Mouse (Mus musculus) right cerebral cortex, postnatal 4 days (tissue): ENCODE results near the gene Amhr2.
A peak's percentile ranks its signal among the peaks of the same experiment; 100 is the strongest.

Experiments used
- DNase-seq: peaks from one replicate; pipeline ENCODE4 v3.0.0-alpha.2; 2022

The Amhr2 gene

DNA sequence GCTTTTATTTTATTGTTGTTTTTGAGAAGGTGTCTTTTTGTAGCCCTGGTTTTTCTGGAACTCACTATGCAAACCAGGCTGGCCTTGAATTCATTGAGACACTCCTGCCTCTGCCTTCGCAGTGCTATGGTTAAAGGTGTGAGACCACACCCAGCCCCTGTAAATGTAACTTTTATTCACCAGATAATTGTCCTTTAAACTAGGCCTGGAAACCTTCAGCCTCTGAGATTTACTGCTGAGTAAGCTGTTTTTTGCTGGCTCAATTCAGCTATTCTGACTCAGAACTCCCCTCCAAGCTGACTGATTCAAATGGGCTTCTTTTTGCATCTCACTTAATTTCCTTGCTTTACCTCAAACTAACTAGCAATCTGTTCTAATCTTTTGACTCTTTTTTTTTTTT lies 18.2 kb upstream of the Amhr2 start:
- no peak for DNase-seq

DNA sequence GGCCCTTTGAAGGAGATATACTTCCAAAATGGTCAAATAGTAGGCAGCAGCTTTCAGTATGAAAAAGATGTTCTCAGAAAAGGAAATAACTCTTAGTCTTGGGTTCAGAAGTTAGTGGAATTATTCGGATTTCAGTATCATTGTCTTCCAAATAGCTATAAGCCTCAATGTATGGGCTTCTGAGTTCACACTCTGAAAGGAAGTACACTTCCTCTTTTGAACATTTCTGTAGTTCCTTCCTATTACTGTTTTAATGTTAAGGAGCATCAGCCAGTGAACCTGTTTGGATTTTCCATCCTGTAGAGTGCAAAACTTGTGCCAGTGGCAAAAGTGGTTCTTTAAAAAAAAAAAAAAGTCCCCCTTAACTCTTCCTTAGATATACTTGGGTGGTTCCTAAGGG lies 13.1 kb upstream of the Amhr2 start:
- no peak for DNase-seq

DNA sequence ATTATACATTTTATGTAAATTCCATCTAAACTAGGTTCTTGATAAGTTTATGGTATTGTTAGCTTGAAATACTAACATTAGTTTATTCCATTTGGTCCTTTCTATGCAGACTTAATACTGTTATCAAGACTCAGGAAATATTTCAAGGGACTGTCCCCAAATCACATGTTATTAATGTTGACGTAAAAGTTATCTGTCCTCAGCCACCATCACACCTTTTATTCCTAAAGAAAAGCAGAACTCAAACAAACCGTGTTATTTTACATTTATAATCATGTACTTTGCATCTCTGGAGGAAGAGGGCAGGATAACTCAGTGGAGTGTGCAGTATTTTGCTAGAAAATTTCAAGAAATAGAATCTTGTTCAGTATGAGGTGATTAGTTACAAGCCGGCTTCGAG lies 12.0 kb upstream of the Amhr2 start:
- DNase-seq: no peak

DNA sequence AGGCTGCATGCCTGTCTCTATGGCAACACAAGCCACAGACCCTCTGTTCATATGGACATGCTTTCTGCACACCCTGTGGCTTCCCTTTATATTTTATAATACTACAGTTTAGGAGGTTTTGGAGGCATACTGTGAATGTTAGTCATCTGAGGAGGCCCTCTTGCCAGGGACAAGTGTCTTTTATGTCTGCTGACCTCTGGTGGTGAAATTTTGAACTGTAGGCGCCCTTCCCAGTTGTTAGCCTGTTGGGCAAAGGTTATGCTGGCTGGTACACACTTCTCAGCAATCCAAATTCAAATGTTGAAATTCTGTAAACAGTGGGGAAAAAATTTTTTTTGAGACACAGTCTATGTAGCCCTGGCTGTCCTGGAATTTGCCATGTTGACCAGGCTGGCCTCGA lies 2.7 kb upstream of the Amhr2 start:
- DNase-seq: peak; percentile 83

DNA sequence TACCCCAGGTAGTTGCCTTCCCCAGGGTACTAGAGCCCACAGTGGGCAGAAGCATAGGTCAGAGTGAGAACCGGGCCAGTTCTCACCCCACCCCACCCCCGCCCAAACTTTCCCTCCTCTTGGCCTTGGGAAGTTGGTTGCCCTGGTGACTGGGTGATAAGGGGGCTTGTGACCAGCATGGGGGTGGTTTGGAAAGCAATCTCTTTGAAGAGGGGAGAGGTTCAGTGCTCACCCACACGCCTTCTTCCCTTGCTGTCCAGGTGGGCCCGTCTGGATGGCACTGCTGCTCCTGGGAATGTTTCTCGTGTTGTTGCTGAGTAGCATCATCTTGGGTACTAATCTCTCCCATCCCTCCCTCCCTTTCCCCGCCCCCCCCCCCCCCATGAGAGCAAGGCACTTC lies 1.3 kb downstream of the Amhr2 start:
- no peak for DNase-seq

DNA sequence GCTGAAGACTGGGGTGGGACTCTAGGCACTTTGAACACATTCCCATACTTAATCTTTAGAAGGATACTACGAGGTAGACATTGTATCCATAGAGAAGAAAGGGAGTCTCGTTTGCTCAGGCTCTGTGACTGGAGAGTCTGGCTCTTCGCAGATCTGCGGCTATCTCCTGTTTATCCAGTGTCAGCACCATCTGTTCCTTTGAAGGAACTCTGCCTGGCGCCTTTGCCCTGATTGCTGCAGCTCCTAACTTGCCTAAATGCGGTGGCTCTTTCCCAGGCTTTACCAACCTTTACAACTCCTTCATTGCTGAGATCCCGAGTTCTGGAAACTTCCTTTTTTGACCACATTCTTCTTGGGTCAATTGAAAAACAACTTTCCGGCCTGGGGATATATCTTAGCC lies 4.2 kb downstream of the Amhr2 start:
- no peak for DNase-seq

DNA sequence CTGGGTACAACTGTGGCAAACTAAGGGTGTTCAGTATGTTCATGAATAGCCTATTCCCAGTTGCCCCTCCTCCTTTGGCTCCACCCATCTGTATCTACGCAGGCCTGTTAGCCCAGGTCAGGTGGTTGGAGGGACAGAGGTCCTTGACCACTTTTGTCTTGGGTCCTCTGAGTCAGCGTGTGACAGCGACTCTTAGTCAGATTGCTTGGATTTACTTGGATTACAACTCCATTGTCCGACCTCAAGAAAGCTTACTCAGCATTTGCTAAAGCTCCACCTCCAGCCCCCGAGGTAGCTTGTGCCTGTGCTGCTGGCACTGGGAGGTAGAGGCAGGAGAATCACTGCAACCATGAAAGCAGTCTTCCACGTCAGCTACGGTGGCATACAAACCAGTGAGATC lies 5.8 kb downstream of the Amhr2 start:
- DNase-seq: no peak

DNA sequence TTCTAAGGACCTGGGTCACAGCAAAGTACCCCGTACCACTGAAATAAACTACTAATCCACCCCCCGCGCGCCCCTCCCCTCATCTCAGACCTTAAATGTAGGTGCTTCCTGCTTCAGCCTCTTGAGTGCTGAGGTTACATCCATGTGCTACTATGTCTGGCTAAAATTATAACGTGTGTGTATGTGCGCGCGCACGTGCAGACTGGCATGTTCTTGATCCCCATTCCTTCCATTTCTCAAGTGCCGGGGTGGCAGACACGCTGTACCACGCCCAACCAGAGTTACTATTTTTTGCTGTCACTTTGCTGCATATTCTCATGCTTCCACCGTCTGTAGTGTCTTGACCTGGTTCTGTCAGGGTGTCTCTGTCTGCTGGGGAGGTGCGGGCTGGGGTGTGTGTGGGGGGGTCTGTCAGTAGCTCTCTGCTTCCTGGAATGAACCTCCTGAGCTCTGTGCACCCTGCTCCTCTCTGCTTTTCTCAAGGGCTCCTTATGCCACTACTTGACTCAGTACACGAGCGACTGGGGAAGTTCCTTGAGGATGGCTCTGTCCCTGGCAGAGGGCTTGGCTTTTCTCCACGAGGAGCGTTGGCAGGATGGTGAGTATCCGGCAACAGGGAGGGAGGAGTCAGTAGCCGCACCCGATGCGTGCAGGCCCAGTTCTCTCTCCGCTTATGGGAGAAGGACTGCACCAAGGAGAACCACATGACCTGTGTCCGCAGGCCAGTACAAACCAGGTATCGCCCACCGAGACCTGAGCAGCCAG lies 6.7 kb downstream of the Amhr2 start:
- no peak for DNase-seq

DNA sequence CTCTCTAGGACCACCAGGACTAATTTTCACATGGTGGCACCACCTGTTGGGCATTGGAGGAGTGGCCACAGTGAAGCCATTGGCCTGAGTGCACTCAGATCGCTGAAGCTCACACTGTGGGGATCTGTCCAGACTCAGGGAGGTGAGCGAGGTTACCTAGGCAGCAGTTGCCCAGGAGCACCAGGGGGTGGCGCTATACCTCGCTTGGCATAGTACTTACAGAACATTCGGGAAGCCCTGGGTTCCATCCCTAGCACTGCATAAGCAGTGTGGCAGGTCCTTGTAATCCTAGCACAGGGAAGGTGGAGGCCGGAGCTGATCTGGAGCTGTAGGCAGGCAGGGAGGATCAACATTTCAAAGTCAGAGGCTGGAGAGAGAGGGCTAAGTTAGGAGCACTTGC lies 10.8 kb downstream of the Amhr2 start:
- no peak for DNase-seq

DNA sequence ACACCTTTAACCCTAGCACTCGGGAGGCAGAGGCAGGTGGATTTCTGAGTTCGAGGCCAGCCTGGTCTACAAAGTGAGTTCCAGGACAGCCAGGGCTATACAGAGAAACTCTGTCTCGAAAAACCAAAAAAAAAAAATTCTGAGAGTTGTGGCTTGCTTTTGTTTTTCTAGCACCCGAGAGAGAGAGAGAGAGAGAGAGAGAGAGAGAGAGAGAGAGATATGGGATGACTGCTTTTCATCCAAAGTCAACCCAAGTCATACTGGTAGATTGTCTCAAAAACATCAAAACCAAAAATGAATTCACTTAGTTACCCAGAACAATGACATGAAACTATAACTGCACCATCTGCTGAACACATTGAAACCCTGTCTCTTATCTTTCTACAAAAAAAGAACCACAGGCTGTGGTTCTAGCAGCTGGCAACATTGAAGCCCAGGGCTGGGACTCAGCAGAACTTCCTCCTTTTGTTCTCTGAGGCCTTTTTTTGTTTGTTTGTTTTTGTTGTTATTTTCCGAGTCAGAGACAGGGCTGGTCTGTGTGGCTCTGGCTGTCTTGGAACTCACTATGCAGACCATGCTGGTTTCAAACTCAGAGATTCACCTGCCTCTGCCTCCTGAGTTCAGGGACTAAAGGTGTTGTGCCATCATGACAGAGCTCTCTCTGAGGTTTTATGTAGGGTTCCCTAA lies 13.0 kb downstream of the Amhr2 start:
- no peak for DNase-seq

DNA sequence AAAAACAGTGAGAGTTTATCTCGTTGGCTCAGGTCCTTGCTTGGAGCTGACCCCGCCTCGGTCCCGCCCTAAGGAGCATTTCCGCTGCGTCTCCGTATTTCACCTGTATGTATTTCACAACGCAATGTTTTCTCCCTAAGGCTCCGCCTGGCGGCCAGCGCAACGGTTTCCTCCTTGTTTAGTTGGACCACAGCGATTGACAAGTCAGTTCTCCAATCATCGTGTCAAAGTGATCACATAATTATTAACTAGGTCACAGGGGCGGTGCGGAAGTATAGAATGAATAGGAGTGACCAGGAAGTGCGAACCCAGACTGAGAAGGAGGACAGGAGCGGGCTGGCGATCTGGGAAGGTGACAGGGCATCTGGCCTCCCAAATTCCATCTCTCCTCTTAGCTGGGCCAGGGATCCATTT lies 13.7 kb downstream of the Amhr2 start, which contains the start of gene Prr13:
Gene Prr13 (plus strand): TSS at position 125 of the 414 bp plus-strand sequence.
- DNase-seq: peak; percentile 74

DNA sequence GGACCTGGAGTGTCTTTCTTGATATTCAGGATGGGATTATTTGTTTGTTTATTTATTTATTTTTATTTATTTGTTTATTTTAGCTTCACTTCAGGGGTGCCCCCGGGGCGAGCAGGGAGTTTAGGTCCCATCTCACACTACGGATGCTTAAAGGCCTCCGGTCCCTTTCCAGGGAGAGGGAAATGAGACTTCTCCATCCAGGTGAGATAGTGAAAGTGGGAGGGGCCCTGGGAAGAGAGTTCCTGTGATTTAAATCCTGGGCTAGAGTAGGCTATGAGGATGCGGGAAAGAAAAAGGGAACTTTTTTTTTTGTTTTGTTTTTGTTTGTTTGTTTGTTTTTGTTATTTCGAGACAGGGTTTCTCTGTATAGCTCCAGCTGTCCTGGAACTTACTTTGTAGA lies 14.2 kb downstream of the Amhr2 start:
- no peak for DNase-seq

DNA sequence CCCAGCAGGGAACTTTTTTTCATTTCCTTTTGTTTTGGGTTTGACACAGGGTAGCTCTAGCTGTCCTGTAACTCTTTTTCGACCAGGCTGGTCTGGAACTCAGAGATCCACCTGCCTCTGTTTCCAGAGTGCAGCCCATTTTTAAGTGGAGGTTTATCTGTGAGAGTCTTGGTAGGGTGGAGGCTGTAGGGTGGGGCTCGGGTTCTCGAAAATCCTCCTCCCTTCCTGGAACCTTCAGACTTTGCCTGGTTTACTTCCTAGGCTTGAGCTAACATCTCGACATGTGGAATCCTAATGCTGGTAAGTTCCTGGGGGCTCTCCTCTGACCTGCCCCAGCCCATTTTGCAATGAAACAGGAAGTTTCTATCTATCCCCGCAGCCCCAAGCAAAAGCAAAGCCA lies 14.7 kb downstream of the Amhr2 start:
- no peak for DNase-seq

DNA sequence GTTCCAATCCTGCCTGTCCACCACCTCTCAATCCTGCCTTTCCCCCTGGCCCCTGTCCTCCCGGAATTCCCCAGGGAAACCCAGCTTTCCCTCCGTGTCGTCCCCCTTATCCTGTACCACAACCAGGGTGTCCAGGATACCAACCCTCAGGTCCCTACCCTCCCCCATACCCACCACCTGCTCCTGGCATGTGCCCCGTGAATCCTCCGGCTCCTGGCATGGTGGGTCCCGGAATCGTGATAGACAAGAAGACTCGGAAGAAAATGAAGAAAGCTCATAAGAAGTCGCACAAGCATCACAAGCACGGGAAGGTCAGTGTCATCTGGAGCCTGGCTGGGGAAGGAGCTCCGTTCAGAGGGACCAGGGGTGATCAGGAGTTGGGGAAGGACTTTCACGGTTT lies 15.2 kb downstream of the Amhr2 start:
- no peak for DNase-seq

DNA sequence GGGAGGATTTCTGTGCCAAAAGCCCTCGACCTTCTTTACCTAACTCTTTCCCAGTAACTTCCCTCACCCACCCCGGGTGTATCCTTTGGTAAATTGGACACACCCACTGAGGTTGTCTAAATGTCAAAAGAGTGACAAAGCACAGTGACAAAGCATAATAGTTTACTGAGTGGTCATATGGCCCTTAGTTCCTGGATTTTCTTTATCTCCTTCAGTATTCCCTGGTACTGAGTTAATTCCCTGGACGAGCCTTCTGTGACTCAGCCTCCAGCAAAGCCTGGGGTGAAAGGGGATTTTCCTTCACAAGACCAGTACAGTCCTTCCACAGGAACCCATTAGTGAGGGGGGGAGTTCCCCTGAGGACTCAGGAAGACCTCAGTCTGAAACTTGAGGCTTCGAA lies 15.8 kb downstream of the Amhr2 start:
- no peak for DNase-seq

DNA sequence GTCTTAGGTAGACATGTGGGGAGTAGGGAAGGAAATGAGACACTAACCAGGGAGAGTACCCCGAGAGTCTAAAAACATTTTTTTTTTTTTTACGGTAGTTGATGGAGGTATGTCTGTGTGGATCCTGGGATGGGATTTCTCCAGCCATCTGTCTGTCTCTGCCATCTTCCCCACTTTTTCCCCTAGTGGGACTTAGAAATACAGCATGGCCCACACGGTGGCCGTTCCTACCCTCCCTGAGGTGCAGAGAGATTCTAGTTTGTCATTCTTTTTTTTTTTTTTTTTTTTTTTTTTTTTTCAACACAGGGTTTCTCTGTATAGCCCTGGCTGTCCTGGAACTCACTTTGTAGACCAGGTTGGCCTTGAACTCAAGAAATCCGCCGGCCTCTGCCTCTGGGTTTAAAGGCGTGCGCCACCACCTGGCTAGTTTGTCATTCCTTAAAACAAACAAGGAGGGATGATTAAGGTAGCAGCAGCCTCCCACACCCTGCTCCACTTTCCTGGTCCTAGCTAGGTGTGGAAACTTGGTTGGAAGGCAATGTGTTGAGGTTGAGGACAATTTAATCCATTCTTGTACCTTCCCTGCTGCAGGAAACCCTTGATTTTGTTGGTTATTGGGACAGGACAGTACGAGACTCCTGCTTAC lies 16.4 kb downstream of the Amhr2 start:
- DNase-seq: no peak

DNA sequence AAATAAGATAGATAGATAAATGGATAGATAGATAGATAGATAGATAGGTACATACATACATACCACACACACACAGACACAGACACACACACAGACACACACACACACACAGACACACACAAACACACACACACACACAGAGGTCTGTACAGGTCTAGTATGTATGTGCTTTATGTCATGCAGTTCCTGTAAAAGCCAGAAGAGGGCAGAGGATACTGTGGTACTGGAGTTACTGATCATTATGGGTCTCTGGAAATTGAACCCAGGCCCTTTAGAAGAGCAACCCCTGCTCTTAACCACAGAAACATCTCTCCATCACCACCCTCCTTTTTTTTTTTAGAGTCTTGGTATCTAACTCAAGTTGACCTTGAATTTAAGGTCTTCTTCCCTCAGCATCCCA lies 18.5 kb downstream of the Amhr2 start:
- no peak for DNase-seq

DNA sequence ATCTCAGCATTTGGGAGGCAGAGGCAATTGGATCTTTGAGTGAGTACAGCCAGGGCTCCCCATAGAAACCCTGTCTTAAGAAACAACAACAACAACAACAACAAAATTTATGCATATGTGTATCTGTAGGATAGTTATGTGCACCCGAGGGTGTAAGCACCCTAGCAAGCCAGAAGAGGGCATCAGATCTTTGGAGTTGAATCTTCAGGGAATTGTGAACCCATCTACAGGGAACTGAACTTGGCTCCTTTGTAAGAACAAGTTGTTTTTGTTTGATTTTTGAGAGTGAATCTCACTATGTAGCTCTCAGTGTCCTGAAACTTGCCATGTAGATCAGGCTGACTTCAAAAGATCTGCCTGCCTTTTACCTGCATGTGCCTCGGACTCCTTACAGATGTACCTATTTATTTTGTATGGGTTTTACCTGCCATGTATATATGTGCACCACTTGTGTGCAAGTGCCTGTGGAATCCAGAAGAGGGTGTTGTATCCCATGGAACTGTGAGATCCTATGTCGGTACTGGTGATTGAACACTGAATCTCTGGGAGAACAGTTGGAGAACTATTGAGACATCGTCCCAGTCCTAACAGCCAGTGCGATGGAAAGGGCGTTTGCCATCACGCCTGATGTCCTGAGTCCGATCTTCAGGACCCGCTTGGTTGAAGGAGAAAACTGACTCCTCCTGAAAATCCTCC lies 23.7 kb downstream of the Amhr2 start:
- no peak for DNase-seq

DNA sequence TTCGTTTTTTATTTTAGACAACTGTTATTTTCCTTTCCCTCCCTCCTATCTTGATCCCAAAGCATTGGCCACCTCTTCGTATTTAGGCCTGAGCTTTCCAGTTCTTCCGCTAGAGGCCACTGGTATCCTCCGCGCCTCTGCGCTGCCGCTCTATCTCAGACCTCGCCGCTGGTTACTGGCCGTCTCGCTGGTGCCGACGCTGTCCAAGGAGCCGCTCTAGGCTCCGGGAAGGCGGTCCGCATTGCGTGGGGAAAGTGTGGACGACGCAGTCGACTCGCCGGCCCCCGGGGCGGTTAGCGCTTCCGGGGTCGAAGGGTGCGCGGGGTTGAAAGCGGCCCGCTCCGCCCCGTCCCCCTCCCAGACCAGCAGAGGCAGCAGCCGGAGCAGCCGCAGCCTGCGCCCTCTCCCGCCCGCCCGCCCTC lies 25.0 kb downstream of the Amhr2 start, which contains the start of gene Pcbp2:
Gene Pcbp2 (plus strand): TSS at position 357 of the 422 bp plus-strand sequence.
- DNase-seq: peak; percentile 95

DNA sequence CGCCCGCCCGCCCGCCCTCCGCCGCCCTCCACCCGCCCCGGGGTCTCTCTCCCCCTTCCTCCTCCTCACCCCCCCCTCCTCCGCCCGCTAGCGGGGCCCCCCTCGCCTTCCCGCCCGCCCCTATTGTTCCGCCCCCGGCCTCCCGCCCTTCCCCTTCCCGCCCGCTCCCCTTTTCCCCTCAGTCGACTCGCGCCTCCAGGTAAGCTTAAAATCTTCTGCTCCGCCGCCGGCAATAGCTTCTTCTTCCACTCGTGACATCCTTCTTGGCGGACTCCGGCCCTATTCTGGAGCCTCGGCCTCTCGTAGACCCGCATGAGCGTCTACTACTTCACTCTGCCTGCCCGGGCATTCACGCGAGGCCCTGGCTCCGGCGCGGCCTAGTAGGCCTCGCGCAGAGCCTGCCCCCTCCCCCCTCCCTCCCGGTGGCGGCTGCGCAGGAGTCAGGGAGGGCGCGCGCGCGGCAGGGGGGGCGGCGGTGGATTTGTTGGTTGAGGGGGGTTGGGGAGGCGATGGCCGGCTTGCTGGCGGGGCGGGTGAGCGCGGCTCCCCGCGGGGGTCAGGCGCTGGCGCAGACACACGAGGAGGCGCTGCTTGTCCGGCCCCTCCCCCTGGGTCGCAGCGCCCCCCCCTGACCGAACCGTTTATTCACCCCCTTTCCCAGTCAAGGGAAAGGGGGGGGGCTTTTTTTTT lies 25.6 kb downstream of the Amhr2 start:
- DNase-seq: peak; percentile 88

DNA sequence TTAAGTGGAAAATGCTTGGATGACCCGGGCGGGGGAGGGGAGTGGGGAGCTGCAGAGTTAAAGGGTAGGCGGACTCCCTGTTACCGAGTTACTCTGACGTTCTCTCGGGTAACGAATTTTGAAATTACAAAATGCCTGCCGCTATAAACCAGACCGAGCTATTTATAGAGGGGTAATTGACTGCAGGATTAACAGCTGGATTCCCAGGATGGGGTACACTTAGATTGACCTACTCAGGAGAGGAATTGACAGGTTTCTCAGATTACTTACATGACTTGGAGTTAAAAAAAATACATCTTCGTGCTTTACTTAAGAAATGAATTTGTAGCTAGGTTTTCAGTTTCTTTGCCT lies 26.1 kb downstream of the Amhr2 start:
- DNase-seq: no peak

DNA sequence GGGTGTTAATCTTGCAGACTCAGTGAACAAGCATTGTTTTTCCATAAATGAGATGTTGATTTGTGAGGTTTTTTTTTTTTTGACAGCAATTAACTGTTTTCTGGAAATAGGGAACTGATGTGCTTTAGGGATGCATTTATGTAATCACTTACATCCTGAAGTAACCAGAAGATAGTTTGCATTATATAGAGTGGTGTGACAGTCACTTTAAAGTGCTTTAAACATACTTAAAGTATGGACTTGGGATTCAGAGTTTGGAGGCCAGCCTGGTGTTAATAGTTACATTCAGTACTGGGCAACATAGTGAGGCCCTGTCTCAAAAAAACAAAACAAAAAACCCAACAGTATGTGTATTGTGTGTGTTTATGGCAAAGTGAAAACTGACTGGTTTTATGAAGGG lies 26.6 kb downstream of the Amhr2 start:
- no peak for DNase-seq

DNA sequence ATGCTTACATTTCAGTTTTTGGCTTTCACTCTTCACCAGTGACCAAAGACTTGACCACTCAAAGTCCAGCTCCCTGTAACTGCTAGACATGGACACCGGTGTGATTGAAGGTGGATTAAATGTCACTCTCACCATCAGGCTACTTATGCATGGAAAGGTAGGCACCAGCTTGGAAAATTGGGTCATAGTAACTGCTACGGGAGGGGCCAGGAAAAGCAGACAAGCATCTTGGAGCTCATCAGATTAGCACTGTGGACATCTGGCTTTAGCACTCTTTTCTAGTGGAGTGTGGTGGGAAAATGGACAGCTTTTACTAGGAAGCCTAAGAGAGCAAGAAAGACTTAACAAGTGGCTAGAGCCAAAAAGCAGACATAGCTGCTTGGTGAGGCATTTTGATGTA lies 28.1 kb downstream of the Amhr2 start:
- no peak for DNase-seq
